Mouse (Mus musculus) hindbrain, embryonic 16.5 days (tissue): Measurements from ENCODE around the gene Olfr725. TPM values are rescaled to one million over a fixed set of nuclear protein-coding genes. Genes with fewer than 3 reads are reported as not detected.

ENCODE experiments used
- polyA plus RNA-seq: library from polyadenylated mRNA; unstranded; fragments of >200 nt; fragmentation: Nextera tagmentation; extraction: Ambion mirVana; gene quantifications from 2 replicates; pipeline ENCODE4 v1.2.1, GENCODE M21; 2015

The Olfr725 gene
- polyA plus RNA-seq, 1 experiment from 2014 or later = not detected

Other genes starting within 250 kb of the Olfr725 start
- gene Olfr722, start 138.4 kb downstream of the Olfr725 start, polyA plus RNA-seq = not detected in 2 replicates
- not detected in 2 replicates for gene Olfr723, start 108.6 kb downstream of the Olfr725 start, polyA plus RNA-seq
- not detected in 2 replicates for gene Olfr724, start 77.1 kb downstream of the Olfr725 start, polyA plus RNA-seq
- gene Olfr726, start 50.6 kb upstream of the Olfr725 start, polyA plus RNA-seq = not detected in 2 replicates
- not detected in 2 replicates for gene Olfr727, start 82.8 kb upstream of the Olfr725 start, polyA plus RNA-seq
- gene Olfr728, start 102.3 kb upstream of the Olfr725 start, polyA plus RNA-seq = not detected in 2 replicates
- gene Olfr729, start 112.5 kb upstream of the Olfr725 start, polyA plus RNA-seq = not detected in 2 replicates
- gene Olfr730, start 147.8 kb upstream of the Olfr725 start, polyA plus RNA-seq = not detected in 2 replicates
- gene Olfr731, start 201.5 kb upstream of the Olfr725 start, polyA plus RNA-seq = not detected in 2 replicates
- not detected in 2 replicates for gene Olfr732, start 243.8 kb upstream of the Olfr725 start, polyA plus RNA-seq